Mouse (Mus musculus): ENCODE results near the gene Nek8. TPM values are rescaled to one million over a fixed set of nuclear protein-coding genes. Genes with fewer than 3 reads are reported as not detected.

Nek8 gene
- polyA plus RNA-seq, 1 experiment = 22.2 TPM

GRCm38 (mm10) chr11:78161169-78161568, 15.3 kb downstream of the Nek8 start:
- peaks cover 21% of the 10 kb centered on the region for H3K4me1 ChIP-seq (ENCODE audit: control insufficient read depth, insufficient read depth, low read length)
- H3K36me3 ChIP-seq (ENCODE audit: control insufficient read depth, insufficient read depth, low read length) = no peaks in the 10 kb centered on the region
- no peak overlapping the region for H3K4me3 ChIP-seq (ENCODE audit: control insufficient read depth, low read depth, low read length)
- no peaks in the 10 kb centered on the region for H3K27me3 ChIP-seq (ENCODE audit: control insufficient read depth, insufficient read depth, low read length)
- no peak for TF ChIP-seq POLR2A (IDR thresholded peaks at IDR 0.05; ENCODE audit: control insufficient read depth, low read depth, low read length)
- TF ChIP-seq CTCF (IDR thresholded peaks at IDR 0.05; ENCODE audit: control insufficient read depth, insufficient read depth, insufficient replicate concordance, low read depth, low read length) = no peak
- no peak overlapping the region for H3K27ac ChIP-seq (ENCODE audit: control insufficient read depth, insufficient read depth, low read depth, low read length)

GRCm38 (mm10) chr11:78160675-78161074, 15.8 kb downstream of the Nek8 start:
- no peak overlapping the region for H3K27ac ChIP-seq (ENCODE audit: control insufficient read depth, insufficient read depth, low read depth, low read length)
- no peaks in the 10 kb centered on the region for H3K27me3 ChIP-seq (ENCODE audit: control insufficient read depth, insufficient read depth, low read length)
- H3K4me1 ChIP-seq (ENCODE audit: control insufficient read depth, insufficient read depth, low read length) = peaks cover 16% of the 10 kb centered on the region
- no peaks in the 10 kb centered on the region for H3K36me3 ChIP-seq (ENCODE audit: control insufficient read depth, insufficient read depth, low read length)
- TF ChIP-seq CTCF (IDR thresholded peaks at IDR 0.05; ENCODE audit: control insufficient read depth, insufficient read depth, insufficient replicate concordance, low read depth, low read length) (no peak), POLR2A (IDR thresholded peaks at IDR 0.05; ENCODE audit: control insufficient read depth, low read depth, low read length) (no peak)
- H3K4me3 ChIP-seq (ENCODE audit: control insufficient read depth, low read depth, low read length) = no peak overlapping the region

GRCm38 (mm10) chr11:78160171-78160570, 16.3 kb downstream of the Nek8 start:
- Histone ChIP-seq H3K4me3 (ENCODE audit: control insufficient read depth, low read depth, low read length) (no peak overlapping the region), H3K27me3 (ENCODE audit: control insufficient read depth, insufficient read depth, low read length) (no peaks in the 10 kb centered on the region), H3K36me3 (ENCODE audit: control insufficient read depth, insufficient read depth, low read length) (no peaks in the 10 kb centered on the region), H3K4me1 (ENCODE audit: control insufficient read depth, insufficient read depth, low read length) (peaks cover 14% of the 10 kb centered on the region), H3K27ac (ENCODE audit: control insufficient read depth, insufficient read depth, low read depth, low read length) (no peak overlapping the region)
- TF ChIP-seq POLR2A (IDR thresholded peaks at IDR 0.05; ENCODE audit: control insufficient read depth, low read depth, low read length) (no peak), CTCF (IDR thresholded peaks at IDR 0.05; ENCODE audit: control insufficient read depth, insufficient read depth, insufficient replicate concordance, low read depth, low read length) (no peak)

DNA sequence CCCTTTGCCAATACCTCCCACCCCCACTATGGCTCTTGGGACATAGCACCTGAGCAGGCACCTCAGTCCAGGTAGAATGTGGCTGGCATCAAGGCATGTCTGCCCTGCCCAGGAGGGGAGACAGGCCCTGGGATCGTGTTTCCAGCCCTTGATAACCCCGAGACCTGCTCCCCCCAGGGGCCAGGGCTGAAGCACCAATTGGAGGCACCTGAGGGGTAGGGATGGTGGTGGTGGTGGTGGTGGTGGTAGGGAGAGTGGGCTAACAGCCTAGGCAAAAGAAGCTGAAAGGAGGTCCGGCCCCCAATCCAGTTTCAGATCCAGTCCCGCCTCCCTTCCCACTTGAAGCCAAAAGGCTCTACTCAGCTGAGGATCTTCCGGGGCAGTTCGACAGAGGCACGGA, 16.9 kb downstream of the Nek8 start:
- H3K4me3 ChIP-seq (ENCODE audit: control insufficient read depth, low read depth, low read length) = no peak overlapping the region
- H3K4me1 ChIP-seq (ENCODE audit: control insufficient read depth, insufficient read depth, low read length) = peaks cover 8% of the 10 kb centered on the region
- no peaks in the 10 kb centered on the region for H3K36me3 ChIP-seq (ENCODE audit: control insufficient read depth, insufficient read depth, low read length)
- H3K27ac ChIP-seq (ENCODE audit: control insufficient read depth, insufficient read depth, low read depth, low read length) = no peak overlapping the region
- no peaks in the 10 kb centered on the region for H3K27me3 ChIP-seq (ENCODE audit: control insufficient read depth, insufficient read depth, low read length)
- TF ChIP-seq CTCF (IDR thresholded peaks at IDR 0.05; ENCODE audit: control insufficient read depth, insufficient read depth, insufficient replicate concordance, low read depth, low read length) (no peak), POLR2A (IDR thresholded peaks at IDR 0.05; ENCODE audit: control insufficient read depth, low read depth, low read length) (no peak)

- Histone ChIP-seq H3K36me3 (ENCODE audit: control insufficient read depth, insufficient read depth, low read length) (no peaks in the 10 kb centered on the region), H3K27ac (ENCODE audit: control insufficient read depth, insufficient read depth, low read depth, low read length) (no peak overlapping the region), H3K4me3 (ENCODE audit: control insufficient read depth, low read depth, low read length) (no peak overlapping the region), H3K27me3 (ENCODE audit: control insufficient read depth, insufficient read depth, low read length) (no peaks in the 10 kb centered on the region), H3K4me1 (ENCODE audit: control insufficient read depth, insufficient read depth, low read length) (peaks cover 3% of the 10 kb centered on the region; the same call in 1 of the 2 replicates)
- no peak for TF ChIP-seq POLR2A (IDR thresholded peaks at IDR 0.05; ENCODE audit: control insufficient read depth, low read depth, low read length)
- TF ChIP-seq CTCF (IDR thresholded peaks at IDR 0.05; ENCODE audit: control insufficient read depth, insufficient read depth, insufficient replicate concordance, low read depth, low read length) = peak; percentile 75; the same call in 1 of the 2 replicates
Observed at GRCm38 (mm10) chr11:78159096-78159495, 17.4 kb downstream of the Nek8 start.

DNA sequence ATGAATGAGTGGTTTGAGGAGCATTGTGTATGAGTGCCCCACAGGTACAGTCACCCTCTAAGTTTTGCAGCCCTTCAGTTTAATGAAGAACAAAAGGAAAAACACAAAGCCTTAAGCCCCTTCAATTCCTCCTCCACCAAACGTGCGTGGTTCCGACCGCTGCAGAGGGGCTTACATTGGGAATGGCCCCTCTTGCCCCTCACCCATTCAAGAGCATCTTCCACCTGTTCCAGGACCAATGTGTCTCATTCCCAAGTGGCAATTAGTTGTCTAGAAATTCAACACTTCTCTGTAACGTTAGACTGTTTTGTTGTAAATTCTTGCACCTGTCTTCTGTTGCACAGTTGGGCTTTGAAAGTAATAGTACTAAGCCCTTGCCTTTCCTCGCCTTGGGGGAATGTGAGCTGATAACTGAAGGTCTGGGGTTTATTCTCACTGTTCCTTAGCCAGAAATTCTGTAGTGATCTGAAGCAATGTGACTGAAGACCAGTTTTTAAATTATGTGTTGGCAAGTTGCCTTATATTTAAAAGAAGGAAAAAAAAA, 20.2 kb downstream of the Nek8 start:
- Histone ChIP-seq H3K4me1 (ENCODE audit: control insufficient read depth, insufficient read depth, low read length) (no peaks in the 10 kb centered on the region; the same call in 1 of the 2 replicates), H3K27ac (ENCODE audit: control insufficient read depth, insufficient read depth, low read depth, low read length) (no peak overlapping the region), H3K27me3 (ENCODE audit: control insufficient read depth, insufficient read depth, low read length) (no peaks in the 10 kb centered on the region), H3K4me3 (ENCODE audit: control insufficient read depth, low read depth, low read length) (no peak overlapping the region), H3K36me3 (ENCODE audit: control insufficient read depth, insufficient read depth, low read length) (no peaks in the 10 kb centered on the region)
- TF ChIP-seq POLR2A (IDR thresholded peaks at IDR 0.05; ENCODE audit: control insufficient read depth, low read depth, low read length) (no peak), CTCF (IDR thresholded peaks at IDR 0.05; ENCODE audit: control insufficient read depth, insufficient read depth, insufficient replicate concordance, low read depth, low read length) (no peak)

- no peak overlapping the region for H3K4me3 ChIP-seq (ENCODE audit: control insufficient read depth, low read depth, low read length)
- TF ChIP-seq POLR2A (IDR thresholded peaks at IDR 0.05; ENCODE audit: control insufficient read depth, low read depth, low read length) = no peak
- TF ChIP-seq CTCF (IDR thresholded peaks at IDR 0.05; ENCODE audit: control insufficient read depth, insufficient read depth, insufficient replicate concordance, low read depth, low read length) = no peak
- no peak overlapping the region for H3K27ac ChIP-seq (ENCODE audit: control insufficient read depth, insufficient read depth, low read depth, low read length)
- H3K4me1 ChIP-seq (ENCODE audit: control insufficient read depth, insufficient read depth, low read length) = no peaks in the 10 kb centered on the region; the same call in 1 of the 2 replicates
- H3K36me3 ChIP-seq (ENCODE audit: control insufficient read depth, insufficient read depth, low read length) = no peaks in the 10 kb centered on the region
- H3K27me3 ChIP-seq (ENCODE audit: control insufficient read depth, insufficient read depth, low read length) = no peaks in the 10 kb centered on the region
Observed at GRCm38 (mm10) chr11:78155674-78156073, 20.8 kb downstream of the Nek8 start.

All from testis, adult 2 months (tissue).